Mouse (Mus musculus): Measurements from ENCODE around the gene Zfp768.

Gene Zfp768

GRCm38 (mm10) chr7:127296786-127297555, 48.4 kb downstream of the Zfp768 start:
- DNase-seq (ENCODE audit: low spot score) = no peak

DNA sequence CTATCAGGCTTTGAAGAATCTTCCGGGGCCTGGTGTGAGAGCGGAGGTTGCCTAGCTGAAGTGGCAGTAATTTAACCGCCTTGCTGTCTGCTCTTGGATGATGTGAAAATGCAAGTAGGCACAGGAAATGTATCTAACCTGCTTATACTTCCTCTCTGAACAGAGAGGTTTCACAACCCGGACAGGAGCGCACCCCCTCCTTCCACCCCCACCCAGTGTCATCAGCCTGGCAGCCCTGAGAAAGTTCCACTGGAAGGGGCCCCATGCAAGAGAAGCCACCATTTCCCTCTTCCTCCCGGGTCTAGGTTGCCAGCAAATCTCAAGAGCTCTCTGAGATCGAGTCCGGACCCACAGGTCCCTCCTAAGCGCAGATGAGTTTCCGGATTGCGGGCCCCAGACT, 49.3 kb downstream of the Zfp768 start, which contains the start of gene Itgal:
Gene Itgal, plus strand, starts transcription at position 163 of the 400 bp plus-strand sequence.
- no peak for DNase-seq (ENCODE audit: low spot score)

Measured in urinary bladder, postnatal 25 days (tissue).